Mouse (Mus musculus): ENCODE measurements around the gene Noto.

GRCm38 (mm10) chr6:85403039-85403438 lies 20.6 kb upstream of the Noto start:
- TF ChIP-seq E2F4 (IDR thresholded peaks at IDR 0.05; ENCODE audit: insufficient read depth): no peak
- TF ChIP-seq MAX (IDR thresholded peaks at IDR 0.05; ENCODE audit: low read depth): no peak
- TF ChIP-seq MYOG (IDR thresholded peaks at IDR 0.05; ENCODE audit: control insufficient read depth in 1 of 3, insufficient read depth in 1 of 3, insufficient read length in 2 of 3, low read depth in 2 of 3): no peak
- TF ChIP-seq SRF (IDR thresholded peaks at IDR 0.05; ENCODE audit: control insufficient read depth, insufficient read length, low read depth): no peak
- no peak for TF ChIP-seq POLR2A (IDR thresholded peaks at IDR 0.05; ENCODE audit: insufficient read length, low read depth)

Data from myocyte (in vitro differentiated cells).